Mouse (Mus musculus) limb, embryonic 10.5 days (tissue): ENCODE data around the gene Cdh7. TPM values are rescaled to one million over a fixed set of nuclear protein-coding genes. Genes with fewer than 3 reads are reported as not detected.

Source experiments
- DNase-seq: peaks from one replicate; pipeline ENCODE4 v3.0.0-alpha.2; 2017; ENCODE audit warnings: low spot score
- H3K27ac ChIP-seq: fragments of 300-500 bp; sonication (generic); 2 replicates; pipeline ENCODE4 v1.5.1; 2016; ENCODE audit warnings: mild to moderate bottlenecking
- H3K27me3 ChIP-seq: fragments of 300-500 bp; sonication (generic); 2 replicates; pipeline ENCODE4 v1.6.1; 2016; ENCODE audit warnings: low read depth, mild to moderate bottlenecking; ENCODE audit not compliant: poor library complexity, severe bottlenecking
- H3K36me3 ChIP-seq: fragments of 300-500 bp; sonication (generic); 2 replicates; pipeline ENCODE4 v1.6.1; 2016; ENCODE audit warnings: mild to moderate bottlenecking, moderate library complexity
- H3K4me1 ChIP-seq: fragments of 300-500 bp; sonication (generic); 2 replicates; pipeline ENCODE4 v1.6.1; 2016
- H3K4me3 ChIP-seq: fragments of 300-500 bp; sonication (generic); 2 replicates; pipeline ENCODE4 v1.5.1; 2016; ENCODE audit warnings: mild to moderate bottlenecking, moderate library complexity
- H3K9me3 ChIP-seq: fragments of 300-500 bp; sonication (generic); replicated peaks from 2 replicates; pipeline ENCODE4 v1.6.1; 2016; ENCODE audit warnings: mild to moderate bottlenecking
- WGBS: fragments of 180-500 bp; shearing (Covaris S2); methylation state at CpG from one replicate; pipeline ENCODE4 v1.1.7; 2016; 5-methylcytosine and 5-hydroxymethylcytosine counted together
- polyA plus RNA-seq: library from polyadenylated mRNA; unstranded; fragments of >200 nt; fragmentation: Nextera tagmentation; extraction: Ambion mirVana; gene quantifications from 2 replicates; pipeline ENCODE4 v1.2.1, GENCODE M21; 2016

Cdh7 gene
- polyA plus RNA-seq = 0.08 and 0.40 TPM in 2 replicates

- Histone ChIP-seq H3K9me3 (no peaks in the 10 kb centered on the region), H3K27me3 (peaks cover 14% of the 10 kb centered on the region), H3K4me3 (peak within 1 kb of the TSS; percentile 65), H3K27ac (peak within 1 kb of the TSS; percentile 30; the same call in 1 of the 2 replicates), H3K36me3 (no peaks in the 10 kb centered on the region), H3K4me1 (peaks cover 18% of the 10 kb centered on the region)
- WGBS = under 1% methylated on average over 35 of the region's 35 CpGs
- DNase-seq = peak; percentile 63
Observed at GRCm38 (mm10) chr1:109982064-109982808, at the start of gene Cdh7. TSS of gene Cdh7 (plus strand) at chr1:109982431.

- Histone ChIP-seq H3K9me3 (no peaks in the 10 kb centered on the region), H3K27me3 (no peaks in the 10 kb centered on the region), H3K4me1 (no peaks in the 10 kb centered on the region), H3K4me3 (no peak overlapping the region), H3K27ac (no peak overlapping the region), H3K36me3 (no peaks in the 10 kb centered on the region)
- WGBS = 97% methylated on average over 3 of the region's 3 CpGs
- no peak for DNase-seq
Observed at GRCm38 (mm10) chr1:109932674-109933073, 49.6 kb upstream of the Cdh7 start.

GRCm38 (mm10) chr1:109948571-109948970 is 33.7 kb upstream of the Cdh7 start:
- Histone ChIP-seq H3K4me1 (no peaks in the 10 kb centered on the region), H3K4me3 (no peak overlapping the region), H3K27ac (no peak overlapping the region), H3K27me3 (no peaks in the 10 kb centered on the region), H3K36me3 (no peaks in the 10 kb centered on the region), H3K9me3 (no peaks in the 10 kb centered on the region)
- DNase-seq = no peak
- 87% methylated on average over 2 of the region's 2 CpGs for WGBS

GRCm38 (mm10) chr1:109971721-109972425 is 10.4 kb upstream of the Cdh7 start:
- WGBS = 84% methylated on average over 5 of the region's 5 CpGs
- Histone ChIP-seq H3K27ac (no peak overlapping the region), H3K4me1 (no peaks in the 10 kb centered on the region), H3K9me3 (no peaks in the 10 kb centered on the region), H3K27me3 (no peaks in the 10 kb centered on the region), H3K4me3 (no peak overlapping the region), H3K36me3 (no peaks in the 10 kb centered on the region)
- DNase-seq = no peak

GRCm38 (mm10) chr1:109972426-109973015 is 9.7 kb upstream of the Cdh7 start:
- Histone ChIP-seq H3K9me3 (no peaks in the 10 kb centered on the region), H3K27me3 (no peaks in the 10 kb centered on the region), H3K4me1 (no peaks in the 10 kb centered on the region), H3K4me3 (no peak overlapping the region), H3K36me3 (no peaks in the 10 kb centered on the region), H3K27ac (no peak overlapping the region)
- 78% methylated on average over 4 of the region's 4 CpGs for WGBS
- no peak for DNase-seq

GRCm38 (mm10) chr1:109982809-109983536 is 742 bp downstream of the Cdh7 start:
- WGBS = 2% methylated on average over 38 of the region's 38 CpGs
- H3K36me3 ChIP-seq = no peaks in the 10 kb centered on the region
- H3K9me3 ChIP-seq = no peaks in the 10 kb centered on the region
- peaks cover 18% of the 10 kb centered on the region for H3K4me1 ChIP-seq
- H3K27me3 ChIP-seq = peaks cover 14% of the 10 kb centered on the region
- no peak overlapping the region for H3K27ac ChIP-seq
- peak; percentile 43 for DNase-seq
- H3K4me3 ChIP-seq = peak overlapping the region; percentile 65

GRCm38 (mm10) chr1:109983537-109983912 is 1.3 kb downstream of the Cdh7 start:
- no peak for DNase-seq
- Histone ChIP-seq H3K4me1 (peaks cover 18% of the 10 kb centered on the region), H3K27ac (no peak overlapping the region), H3K4me3 (peak overlapping the region; percentile 65; the same call in 1 of the 2 replicates), H3K36me3 (no peaks in the 10 kb centered on the region), H3K27me3 (peaks cover 14% of the 10 kb centered on the region), H3K9me3 (no peaks in the 10 kb centered on the region)
- WGBS = 24% methylated on average over 6 of the region's 6 CpGs

GRCm38 (mm10) chr1:109984776-109985175 is 2.5 kb downstream of the Cdh7 start:
- WGBS = 74% methylated on average over 3 of the region's 3 CpGs

GRCm38 (mm10) chr1:109985468-109985867 is 3.2 kb downstream of the Cdh7 start:
- 11% methylated on average over 1 of the region's 1 CpGs for WGBS
- Histone ChIP-seq H3K27me3 (peaks cover 14% of the 10 kb centered on the region), H3K4me1 (peaks cover 18% of the 10 kb centered on the region), H3K27ac (no peak overlapping the region), H3K36me3 (no peaks in the 10 kb centered on the region), H3K4me3 (no peak overlapping the region), H3K9me3 (no peaks in the 10 kb centered on the region)
- peak; percentile 34 for DNase-seq

More at GRCm38 (mm10) chr1:109984776-109985175, 2.5 kb downstream of the Cdh7 start:
- no peak for DNase-seq
- H3K27ac ChIP-seq = no peak overlapping the region
- peaks cover 14% of the 10 kb centered on the region for H3K27me3 ChIP-seq
- no peaks in the 10 kb centered on the region for H3K36me3 ChIP-seq
- peaks cover 18% of the 10 kb centered on the region for H3K4me1 ChIP-seq
- no peak overlapping the region for H3K4me3 ChIP-seq
- H3K9me3 ChIP-seq = no peaks in the 10 kb centered on the region

GRCm38 (mm10) chr1:109989541-109989940 is 7.3 kb downstream of the Cdh7 start:
- H3K27me3 ChIP-seq = no peaks in the 10 kb centered on the region
- no peaks in the 10 kb centered on the region for H3K9me3 ChIP-seq
- no peak overlapping the region for H3K27ac ChIP-seq
- no peaks in the 10 kb centered on the region for H3K4me1 ChIP-seq
- no peak for DNase-seq
- no peaks in the 10 kb centered on the region for H3K36me3 ChIP-seq
- no peak overlapping the region for H3K4me3 ChIP-seq
- WGBS = 82% methylated on average over 2 of the region's 2 CpGs

GRCm38 (mm10) chr1:109993906-109994305 is 11.7 kb downstream of the Cdh7 start:
- DNase-seq = no peak
- 89% methylated on average over 5 of the region's 5 CpGs for WGBS
- Histone ChIP-seq H3K4me3 (no peak overlapping the region), H3K36me3 (no peaks in the 10 kb centered on the region), H3K4me1 (no peaks in the 10 kb centered on the region), H3K27ac (no peak overlapping the region), H3K9me3 (no peaks in the 10 kb centered on the region), H3K27me3 (no peaks in the 10 kb centered on the region)

- H3K4me1 ChIP-seq = no peaks in the 10 kb centered on the region
- H3K27me3 ChIP-seq = no peaks in the 10 kb centered on the region
- DNase-seq = no peak
- H3K9me3 ChIP-seq = no peaks in the 10 kb centered on the region
- H3K4me3 ChIP-seq = no peak overlapping the region
- H3K36me3 ChIP-seq = no peaks in the 10 kb centered on the region
- H3K27ac ChIP-seq = no peak overlapping the region
Observed at GRCm38 (mm10) chr1:110004451-110004850, 22.2 kb downstream of the Cdh7 start.
